Mouse (Mus musculus): ENCODE data around the gene Fam167b.

GRCm38 (mm10) chr4:129572236-129573092 lies 5.9 kb downstream of the Fam167b start:
- peak; percentile 52; the same call in 1 of the 2 replicates for TF ChIP-seq EP300 (IDR thresholded peaks at IDR 0.05; ENCODE audit: low read depth)
- TF ChIP-seq CTCF (IDR thresholded peaks at IDR 0.05; ENCODE audit: low read depth), result no peak

Measured in liver, postnatal 0 days (tissue).